29 mouse cellular contexts compared by ENCODE assay signal in genomic region chr2:180440596-180441332, GRCm38 (mm10). TPM values are rescaled to one million over a fixed set of nuclear protein-coding genes. Genes with fewer than 3 reads are reported as not detected.
A peak's percentile ranks its signal among the peaks of the same experiment; 100 is the strongest.
DNase-seq lines count a peak whose midpoint lies in the region; ATAC-seq and TF ChIP-seq lines count a peak whose summit lies in the region.
"Had no signal": no experiment of that assay in that cellular context is flagged by ENCODE, and none has a peak within 500 bp of the region (broad histone marks: within the 10 kb centered on the region; RNA-seq: fewer than 3 reads in every experiment).

No protein-coding gene starts in this region.

- no peak for TF ChIP-seq CTCF in heart, postnatal 0 days (IDR thresholded peaks at IDR 0.05; ENCODE audit: low read depth)
- no peak for TF ChIP-seq CTCF in lung, embryonic 14.5 days (IDR thresholded peaks at IDR 0.05; ENCODE audit: low read depth)

- no peak overlapping the region for H3K4me3 ChIP-seq in heart, postnatal 0 days (ENCODE audit: low read depth, low read length)
- H3K4me3 ChIP-seq in lung, embryonic 14.5 days (ENCODE audit: low read depth, low read length): no peak overlapping the region
- H3K4me3 ChIP-seq: embryonic facial prominence, embryonic 12.5 days; erythroblast, embryonic 14.5 days; gastrocnemius, adult 2 months; hindbrain, embryonic 13.5 days; midbrain, embryonic 15.5 days; myocyte; stomach, embryonic 15.5 days had no signal

- WGBS in heart, postnatal 0 days: 58% methylated on average over 9 of the region's 9 CpGs
- 58% methylated on average over 9 of the region's 9 CpGs for WGBS in lung, embryonic 14.5 days

- no peak for ATAC-seq in heart, postnatal 0 days (ENCODE audit: insufficient read depth, low read depth)
- ATAC-seq in lung, embryonic 14.5 days (ENCODE audit: insufficient read depth): peak; percentile 26; the same call in 1 of the 2 replicates
- ATAC-seq: forebrain, embryonic 16.5 days; inflammation-experienced regulatory T-cells, adult 6 months; liver, postnatal 0 days; midbrain, embryonic 15.5 days had no signal

- DNase-seq in heart, postnatal 0 days (ENCODE audit: low spot score): no peak
- no peak for DNase-seq in heart, postnatal 4 days
- no peak for DNase-seq in lung, embryonic 14.5 days
- no peak for DNase-seq in lung, adult 18-20 months
- peak; percentile 32 for DNase-seq in ZHBTc4 (ENCODE audit: low read depth, low spot score)
- DNase-seq in forelimb bud, embryonic 11.5 days (ENCODE audit: low read depth, low spot score): peak; percentile 55
- no peak for DNase-seq in urinary bladder, postnatal 10 days (ENCODE audit: low spot score)
- DNase-seq in ovary, postnatal 14 days (ENCODE audit: low spot score): no peak
- DNase-seq: adrenal gland, postnatal 25 days; cerebellum, adult 8-10 months; gastrocnemius, adult 2 months; heart, postnatal 14 days; liver; liver, postnatal 0 days; thymus, adult 18-20 months had no signal

- no peaks in the 10 kb centered on the region for H3K9me3 ChIP-seq in heart, postnatal 0 days (replicated peaks; ENCODE audit: control insufficient read depth, low read length)
- H3K9me3 ChIP-seq in lung, embryonic 14.5 days (ENCODE audit: low read depth, low read length): no peaks in the 10 kb centered on the region
- H3K9me3 ChIP-seq: embryonic facial prominence, embryonic 12.5 days; hindbrain, embryonic 13.5 days; midbrain, embryonic 15.5 days; stomach, embryonic 15.5 days had no signal

- H3K4me1 ChIP-seq in heart, postnatal 0 days (ENCODE audit: control insufficient read depth, insufficient read depth): peaks cover 6% of the 10 kb centered on the region; the same call in 1 of the 2 replicates
- H3K4me1 ChIP-seq in lung, embryonic 14.5 days (ENCODE audit: insufficient read depth): no peaks in the 10 kb centered on the region
- H3K4me1 ChIP-seq: hindbrain, embryonic 13.5 days; midbrain, embryonic 15.5 days had no signal

- TF ChIP-seq EP300 in heart, postnatal 0 days (IDR thresholded peaks at IDR 0.05; ENCODE audit: low read depth): no peak

- 0 out of 2 replicates have a peak overlapping the region, but pooled peaks have one; percentile 43 for H3K27ac ChIP-seq in heart, postnatal 0 days (ENCODE audit: low read depth)
- no peak overlapping the region for H3K27ac ChIP-seq in lung, embryonic 14.5 days (ENCODE audit: low read depth)
- H3K27ac ChIP-seq: embryonic facial prominence, embryonic 12.5 days; gastrocnemius, adult 2 months; hindbrain, embryonic 13.5 days; midbrain, embryonic 15.5 days; stomach, embryonic 15.5 days had no signal

- H3K27me3 ChIP-seq in heart, postnatal 0 days (ENCODE audit: control insufficient read depth, insufficient read depth, low read length): no peaks in the 10 kb centered on the region
- no peaks in the 10 kb centered on the region for H3K27me3 ChIP-seq in lung, embryonic 14.5 days (ENCODE audit: insufficient read depth, low read length)
- H3K27me3 ChIP-seq: CH12.LX; embryonic facial prominence, embryonic 12.5 days; stomach, embryonic 15.5 days had no signal

- no peaks in the 10 kb centered on the region for H3K36me3 ChIP-seq in heart, postnatal 0 days (replicated peaks; ENCODE audit: control insufficient read depth, insufficient read depth, low read length)
- H3K36me3 ChIP-seq in lung, embryonic 14.5 days (ENCODE audit: insufficient read depth): no peaks in the 10 kb centered on the region
- H3K36me3 ChIP-seq: embryonic facial prominence, embryonic 12.5 days; hindbrain, embryonic 13.5 days; midbrain, embryonic 15.5 days; stomach, embryonic 15.5 days had no signal

- no peak overlapping the region for H3K9ac ChIP-seq in heart, postnatal 0 days (replicated peaks; ENCODE audit: low read depth, low read length)
- H3K9ac ChIP-seq in lung, embryonic 14.5 days: no peak overlapping the region
- H3K9ac ChIP-seq: embryonic facial prominence, embryonic 12.5 days; hindbrain, embryonic 13.5 days; liver, postnatal 0 days; midbrain, embryonic 15.5 days; stomach, embryonic 15.5 days had no signal

- H3K4me2 ChIP-seq in heart, postnatal 0 days (ENCODE audit: low read depth, low read length): no peak overlapping the region
- no peak overlapping the region for H3K4me2 ChIP-seq in lung, embryonic 14.5 days
- H3K4me2 ChIP-seq: embryonic facial prominence, embryonic 12.5 days; heart, embryonic 11.5 days; hindbrain, embryonic 13.5 days; midbrain, embryonic 15.5 days; stomach, embryonic 15.5 days had no signal

RNA-seq across cellular contexts. Expression of gene Slco4a1, which starts 15.3 kb away (rescaled TPM):
- 0.50 TPM in 1 of 2 replicates, not detected in the other for total RNA-seq in heart, postnatal 0 days (2014; rRNA removed; ENCODE audit: low replicate concordance)
- not detected in 2 replicates for polyA plus RNA-seq in heart, postnatal 0 days (2015; fragmentation: Nextera tagmentation; extraction: Ambion mirVana)
- total RNA-seq in heart, postnatal 4 days (2021): under 1 TPM; 0.19 to 0.20 TPM
- 0.39 and 0.47 TPM in 2 replicates for polyA plus RNA-seq in lung, embryonic 14.5 days (2014; fragmentation: Nextera tagmentation; extraction: Ambion mirVana)
- total RNA-seq: MEL had no signal
- polyA plus RNA-seq: heart, embryonic 11.5 days had no signal

RNA-seq across cellular contexts. Expression of gene Ntsr1, which starts 59.0 kb away (rescaled TPM):
- total RNA-seq in heart, postnatal 0 days (2014; rRNA removed; ENCODE audit: low replicate concordance): 0.08 and 1.1 TPM in 2 replicates
- 0.40 and 0.75 TPM in 2 replicates for polyA plus RNA-seq in heart, postnatal 0 days (2015; fragmentation: Nextera tagmentation; extraction: Ambion mirVana)
- under 1 TPM; 0.21 to 0.45 TPM for total RNA-seq in heart, postnatal 4 days (2021)
- polyA plus RNA-seq in lung, embryonic 14.5 days (2014; fragmentation: Nextera tagmentation; extraction: Ambion mirVana): 2.6 and 3.0 TPM in 2 replicates
- total RNA-seq: adrenal gland, postnatal 25 days; CH12.LX; common myeloid progenitor, adult 5-6 weeks; gastrocnemius, adult 2 months; granulocyte monocyte progenitor cell, adult 5-6 weeks; heart, postnatal 14 days; megakaryocyte-erythroid progenitor cell, adult 5-6 weeks; MEL had no signal
- polyA plus RNA-seq: erythroblast, embryonic 14.5 days; inflammation-experienced regulatory T-cells, adult 6 months; liver, postnatal 0 days; myocyte had no signal

Comparison
In these comparisons a context has a peak if more than half of its experiments do, and no peak if none do; other contexts are left out.
1. DNase-seq: peak in ZHBTc4 (single experiment) and forelimb bud, embryonic 11.5 days (single experiment); none in heart, postnatal 0 days (single experiment), heart, postnatal 4 days (single experiment), lung, embryonic 14.5 days (single experiment), lung, adult 18-20 months (0 of 2), urinary bladder, postnatal 10 days (single experiment) and ovary, postnatal 14 days (single experiment).